In the genomic region with DNA sequence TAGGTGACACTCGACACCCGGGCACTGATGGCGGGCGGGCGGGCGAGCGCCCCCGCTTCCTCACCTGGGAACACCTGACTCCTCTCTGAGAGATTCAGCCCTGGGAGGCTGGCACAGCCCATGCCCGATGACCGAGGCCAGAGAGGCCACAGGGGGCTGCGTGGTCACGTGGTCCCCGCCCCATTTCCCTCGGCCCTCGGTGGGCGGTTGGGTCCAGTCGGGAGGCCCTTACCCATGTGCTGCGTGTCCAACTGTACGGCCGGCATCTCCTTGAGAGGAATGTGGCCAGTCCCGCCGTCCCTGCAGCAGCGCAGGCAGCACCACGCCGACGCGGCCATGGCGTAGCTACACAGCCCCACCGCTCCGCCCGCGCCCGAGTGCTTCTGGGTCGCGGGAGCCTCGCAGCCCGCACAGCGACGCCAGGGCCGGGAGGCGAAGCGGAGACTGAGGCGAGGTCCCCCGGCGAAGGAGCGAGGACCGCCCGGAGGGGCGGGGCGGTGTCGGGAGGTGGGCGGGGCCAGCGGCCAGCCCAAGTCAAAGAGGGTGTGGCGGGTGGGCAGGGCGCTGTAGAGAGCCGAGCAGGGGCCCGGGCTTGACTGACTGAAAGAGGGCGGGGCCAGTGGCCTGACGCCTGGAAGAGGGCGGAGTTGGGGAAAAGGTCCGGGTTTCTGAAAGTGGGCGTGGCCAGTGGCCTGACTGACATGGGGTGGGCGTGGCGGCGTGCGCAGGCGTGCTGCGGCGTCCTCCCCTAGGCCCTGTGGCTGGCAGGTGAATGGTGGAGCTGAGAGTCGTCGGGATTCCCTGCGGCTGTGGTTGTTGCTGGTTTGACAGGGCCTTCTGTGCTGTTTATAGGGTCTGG, we compare ENCODE assay signal across 7 mouse cellular contexts. TPM values are rescaled to one million over a fixed set of nuclear protein-coding genes. Genes with fewer than 3 reads are reported as not detected.
A peak's percentile ranks its signal among the peaks of the same experiment; 100 is the strongest.
DNase-seq lines count a peak whose midpoint lies in the region; ATAC-seq lines count a peak whose summit lies in the region.

TSS of gene Spryd7 (minus strand) at position 598 of the 859 bp plus-strand sequence.

- peak within 1 kb of the TSS; percentile 91 for H3K27ac ChIP-seq in intestine, embryonic 15.5 days
- H3K27ac ChIP-seq in midbrain, embryonic 10.5 days (replicated peaks): peak within 1 kb of the TSS; percentile 90

- no peaks in the 10 kb centered on the region for H3K9me3 ChIP-seq in intestine, embryonic 15.5 days
- peaks cover 3% of the 10 kb centered on the region; the same call in 1 of the 2 replicates for H3K9me3 ChIP-seq in midbrain, embryonic 10.5 days (replicated peaks)

- under 1% methylated on average over 70 of the region's 72 CpGs for WGBS in intestine, embryonic 15.5 days
- WGBS in midbrain, embryonic 10.5 days: under 1% methylated on average over 72 of the region's 72 CpGs

- peak within 1 kb of the TSS; percentile 72 for H3K4me3 ChIP-seq in intestine, embryonic 15.5 days (replicated peaks)
- H3K4me3 ChIP-seq in midbrain, embryonic 10.5 days: peak within 1 kb of the TSS; percentile 75

- no peaks in the 10 kb centered on the region for H3K4me1 ChIP-seq in intestine, embryonic 15.5 days (replicated peaks)
- peaks cover 17% of the 10 kb centered on the region for H3K4me1 ChIP-seq in midbrain, embryonic 10.5 days

- H3K4me2 ChIP-seq in intestine, embryonic 15.5 days (replicated peaks): peak within 1 kb of the TSS; percentile 91

- intact Hi-C loops in left cerebral cortex, postnatal 25 days (cut with DNase I): loop anchor here (5.0 kb wide), 1 partner anchor 91 kb away; no protein-coding TSS in a partner anchor

- no peaks in the 10 kb centered on the region for H3K27me3 ChIP-seq in intestine, embryonic 15.5 days (replicated peaks)
- H3K27me3 ChIP-seq in midbrain, embryonic 10.5 days (ENCODE audit: low read depth, poor library complexity, severe bottlenecking): peaks cover 19% of the 10 kb centered on the region

- DNase-seq in adrenal gland, adult 18-20 months (ENCODE audit: low spot score in 2 of 2): peak; percentile 94 to 97
- DNase-seq in embryo, embryonic 11 days: peak; percentile 99
- peak; percentile 98 for DNase-seq in gastrocnemius, postnatal 25 days
- DNase-seq in left cerebral cortex, postnatal 25 days (ENCODE audit: low spot score in 2 of 2): peak; percentile 99
- peak; percentile 99 for DNase-seq in midbrain, embryonic 10.5 days (ENCODE audit: low spot score)
- DNase-seq in right cerebral cortex, postnatal 4 days: peak; percentile 96

- H3K9ac ChIP-seq in intestine, embryonic 15.5 days: peak within 1 kb of the TSS; percentile 76

- ATAC-seq in intestine, embryonic 15.5 days: peak; percentile 98

- H3K36me3 ChIP-seq in intestine, embryonic 15.5 days: no peaks in the 10 kb centered on the region
- peaks cover 4% of the 10 kb centered on the region; the same call in 1 of the 2 replicates for H3K36me3 ChIP-seq in midbrain, embryonic 10.5 days

RNA-seq across cellular contexts. Expression of gene Spryd7, which starts in this region (rescaled TPM):
- total RNA-seq in adrenal gland, adult 18-20 months (2021): 10 to 100 TPM; 17.7 to 22.3 TPM
- 10 to 100 TPM; 37.5 to 42.2 TPM for total RNA-seq in gastrocnemius, postnatal 25 days (2021)
- 24.0 and 25.5 TPM in 2 replicates for polyA plus RNA-seq in intestine, embryonic 15.5 days (2015; fragmentation: Nextera tagmentation; extraction: Ambion mirVana)
- 10 to 100 TPM; 46.1 to 48.7 TPM for total RNA-seq in left cerebral cortex, postnatal 25 days (2021)
- 13.7 and 14.6 TPM in 2 replicates for polyA plus RNA-seq in midbrain, embryonic 10.5 days (2016; fragmentation: Nextera tagmentation; extraction: Ambion mirVana)

Comparison
In these comparisons a context has a peak if more than half of its experiments do, and no peak if none do; other contexts are left out.
1. Peak in every context shown above with its lines: DNase-seq, ATAC-seq, H3K4me3 ChIP-seq and H3K27ac ChIP-seq.